Comparison of ENCODE assay signal across 8 mouse cellular contexts in the genomic region with DNA sequence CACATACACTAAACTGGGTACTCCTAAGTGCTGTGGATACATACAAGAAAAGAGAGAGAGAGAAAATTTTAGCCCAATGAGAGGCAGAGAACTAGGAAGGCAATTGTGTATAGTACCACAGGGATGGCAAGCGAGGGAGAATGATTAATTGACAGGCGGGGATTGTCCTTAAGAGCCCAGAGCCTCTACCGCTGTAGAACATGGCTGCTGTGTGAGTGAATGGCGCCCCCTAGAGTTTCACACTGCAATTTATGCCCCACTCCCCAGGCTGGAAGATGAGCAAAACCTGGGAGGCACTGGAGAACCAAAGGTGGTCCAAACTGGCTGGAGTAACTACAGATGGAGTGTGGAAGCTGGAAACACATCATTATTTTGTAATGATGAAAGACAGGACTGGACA. TPM values are rescaled to one million over a fixed set of nuclear protein-coding genes. Genes with fewer than 3 reads are reported as not detected.
A peak's percentile ranks its signal among the peaks of the same experiment; 100 is the strongest.
DNase-seq lines count a peak whose midpoint lies in the region; ATAC-seq and TF ChIP-seq lines count a peak whose summit lies in the region.

No protein-coding gene starts in this region.

- TF ChIP-seq POLR2A in bone marrow, adult 2 months (IDR thresholded peaks at IDR 0.05; ENCODE audit: borderline replicate concordance, control insufficient read depth, low read depth, low read length), result no peak

- intact Hi-C loops in gastrocnemius, postnatal 14 days (cut with DNase I; ENCODE audit: low total_unique reads), result no loop called here

- H3K27me3 ChIP-seq in midbrain, embryonic 14.5 days (ENCODE audit: control insufficient read depth, insufficient read depth, low read length), result no peaks in the 10 kb centered on the region

- peak; percentile 35; the same call in 1 of the 2 replicates for ATAC-seq in midbrain, embryonic 14.5 days (ENCODE audit: low FRiP score, low TSS enrichment)

- no peaks in the 10 kb centered on the region for H3K36me3 ChIP-seq in midbrain, embryonic 14.5 days (ENCODE audit: control insufficient read depth, insufficient read depth, low read length)

- peak; percentile 70 for TF ChIP-seq CTCF in bone marrow, adult 2 months (IDR thresholded peaks at IDR 0.05; ENCODE audit: control insufficient read depth, insufficient read depth, low read length)

- H3K4me3 ChIP-seq in bone marrow, adult 2 months (replicated peaks; ENCODE audit: control insufficient read depth, low read depth, low read length), result no peak overlapping the region
- no peak overlapping the region for H3K4me3 ChIP-seq in midbrain, embryonic 14.5 days (replicated peaks; ENCODE audit: low read depth, low read length)

- no peak overlapping the region for H3K27ac ChIP-seq in bone marrow, adult 2 months (ENCODE audit: control insufficient read depth, insufficient read depth, low read depth, low read length, poor library complexity)
- no peak overlapping the region for H3K27ac ChIP-seq in midbrain, embryonic 14.5 days (replicated peaks; ENCODE audit: low read depth, low read length)

- no peak overlapping the region for H3K9ac ChIP-seq in midbrain, embryonic 14.5 days (replicated peaks; ENCODE audit: low read length)

- DNase-seq in cerebellum, adult 11-12 months, result peak; percentile 29
- no peak for DNase-seq in cerebellum, adult 11 months
- peak; percentile 58 for DNase-seq in 416B (ENCODE audit: low read depth)
- DNase-seq in gastrocnemius, postnatal 14 days, result peak; percentile 28
- peak; percentile 33 to 48 for DNase-seq in layer of hippocampus, postnatal 10 days (ENCODE audit: low spot score in 2 of 2)
- DNase-seq in midbrain, embryonic 14.5 days, result peak; percentile 74
- DNase-seq in thymus, postnatal 25 days, result peak; percentile 49

- no peaks in the 10 kb centered on the region for H3K4me1 ChIP-seq in bone marrow, adult 2 months (ENCODE audit: control insufficient read depth, insufficient read depth, low read length)
- peaks cover 3% of the 10 kb centered on the region; the same call in 1 of the 2 replicates for H3K4me1 ChIP-seq in midbrain, embryonic 14.5 days (ENCODE audit: control insufficient read depth, insufficient read depth, low read length)

- H3K9me3 ChIP-seq in midbrain, embryonic 14.5 days (ENCODE audit: control insufficient read depth, low read length), result no peaks in the 10 kb centered on the region

- no peak overlapping the region for H3K4me2 ChIP-seq in midbrain, embryonic 14.5 days (ENCODE audit: low read length)

- 17% methylated on average over 4 of the region's 4 CpGs for WGBS in bone marrow, adult 2 months
- WGBS in midbrain, embryonic 14.5 days, result 14% methylated on average over 4 of the region's 4 CpGs

RNA-seq across cellular contexts. Expression of a gene that starts 24.8 kb away (rescaled TPM):
- 102 and 183 TPM in 2 replicates for polyA plus RNA-seq in bone marrow, adult 2 months (2011; ENCODE audit: insufficient read depth, insufficient read length, low replicate concordance, missing spikeins)
- 100 to 1,000 TPM; 163 to 168 TPM for total RNA-seq in gastrocnemius, postnatal 14 days (2021)
- total RNA-seq in layer of hippocampus, postnatal 10 days (2021), result 100 to 1,000 TPM; 343 to 357 TPM
- polyA plus RNA-seq in midbrain, embryonic 14.5 days (2014; fragmentation: Nextera tagmentation; extraction: Ambion mirVana), result 552 and 571 TPM in 2 replicates

RNA-seq across cellular contexts. Expression of a gene that starts 53.5 kb away (rescaled TPM):
- 19.7 and 50.9 TPM in 2 replicates for polyA plus RNA-seq in bone marrow, adult 2 months (2011; ENCODE audit: insufficient read depth, insufficient read length, low replicate concordance, missing spikeins)
- 10 to 100 TPM; 36.8 to 38.6 TPM for total RNA-seq in gastrocnemius, postnatal 14 days (2021)
- 10 to 100 TPM; 56.7 to 60.6 TPM for total RNA-seq in layer of hippocampus, postnatal 10 days (2021)
- 130 and 132 TPM in 2 replicates for polyA plus RNA-seq in midbrain, embryonic 14.5 days (2014; fragmentation: Nextera tagmentation; extraction: Ambion mirVana)

RNA-seq across cellular contexts. Expression of a gene that starts 53.7 kb away (rescaled TPM):
- 10.4 and 11.4 TPM in 2 replicates for polyA plus RNA-seq in bone marrow, adult 2 months (2011; ENCODE audit: insufficient read depth, insufficient read length, low replicate concordance, missing spikeins)
- 10 to 100 TPM; 11.3 to 11.7 TPM for total RNA-seq in gastrocnemius, postnatal 14 days (2021)
- 10 to 100 TPM; 31.5 to 32.3 TPM for total RNA-seq in layer of hippocampus, postnatal 10 days (2021)
- 15.7 and 23.0 TPM in 2 replicates for polyA plus RNA-seq in midbrain, embryonic 14.5 days (2014; fragmentation: Nextera tagmentation; extraction: Ambion mirVana)
